Mouse (Mus musculus) liver, embryonic 16.5 days (tissue): ENCODE data around the gene Med12l. TPM values are rescaled to one million over a fixed set of nuclear protein-coding genes. Genes with fewer than 3 reads are reported as not detected.

Experiments
- ATAC-seq: fragments of 200-750 bp; cut with Nextera tagmentation; 2 replicates; pipeline ENCODE4 v1.8.0; 2017; ENCODE audit warnings: low read depth, mild to moderate bottlenecking, moderate number of reproducible peaks, moderate library complexity
- H3K27ac ChIP-seq: fragments of 300-500 bp; sonication (generic); 2 replicates; pipeline ENCODE4 v1.5.1; 2014; ENCODE audit warnings: mild to moderate bottlenecking, low read length
- H3K27me3 ChIP-seq: fragments of 300-500 bp; sonication (generic); 2 replicates; pipeline ENCODE4 v1.6.1; 2014; ENCODE audit warnings: low read depth, low read length, mixed read lengths; ENCODE audit not compliant: control insufficient read depth, insufficient read depth
- H3K36me3 ChIP-seq: fragments of 300-500 bp; sonication (generic); 2 replicates; pipeline ENCODE4 v1.6.1; 2014; ENCODE audit warnings: mild to moderate bottlenecking; ENCODE audit not compliant: control insufficient read depth, insufficient read depth
- H3K4me1 ChIP-seq: fragments of 300-500 bp; sonication (generic); 2 replicates; pipeline ENCODE4 v1.6.1; 2014; ENCODE audit warnings: low read depth, low read length, mixed read lengths; ENCODE audit not compliant: control insufficient read depth
- H3K4me2 ChIP-seq: fragments of 300-500 bp; sonication (generic); 2 replicates; pipeline ENCODE4 v1.6.1; 2014; ENCODE audit warnings: low read depth, low read length, mixed read lengths
- H3K4me3 ChIP-seq: fragments of 300-500 bp; sonication (generic); 2 replicates; pipeline ENCODE4 v1.5.1; 2014; ENCODE audit warnings: low read depth, mild to moderate bottlenecking, low read length
- H3K9ac ChIP-seq: fragments of 300-500 bp; sonication (generic); 2 replicates; pipeline ENCODE4 v1.6.1; 2014; ENCODE audit warnings: low read depth, low read length
- H3K9me3 ChIP-seq: fragments of 300-500 bp; sonication (generic); replicated peaks from 2 replicates; pipeline ENCODE4 v1.6.1; 2016; ENCODE audit warnings: low read length; ENCODE audit not compliant: control insufficient read depth
- WGBS: fragments of 180-500 bp; shearing (Covaris S2); extraction: QIAGEN DNeasy Blood & Tissue Kit; methylation state at CpG from one replicate; pipeline ENCODE4 v1.1.7; 2014; ENCODE audit not compliant: insufficient replicate concordance; 5-methylcytosine and 5-hydroxymethylcytosine counted together
- polyA plus RNA-seq: library from polyadenylated mRNA; unstranded; fragments of >200 nt; fragmentation: Nextera tagmentation; extraction: Ambion mirVana; gene quantifications from 2 replicates; pipeline ENCODE4 v1.2.1, GENCODE M21; 2015

The Med12l gene
- polyA plus RNA-seq, 1 experiment from 2014 or later, result 0.73 TPM

- H3K27ac ChIP-seq, result no peak overlapping the region
- 17% methylated on average over 5 of the region's 5 CpGs for WGBS
- H3K4me2 ChIP-seq, result no peak overlapping the region
- H3K4me1 ChIP-seq, result no peaks in the 10 kb centered on the region; the same call in none of the 2 replicates
- H3K27me3 ChIP-seq, result no peaks in the 10 kb centered on the region
- no peak for ATAC-seq
- no peak overlapping the region for H3K4me3 ChIP-seq
- H3K9ac ChIP-seq, result no peak overlapping the region
- no peaks in the 10 kb centered on the region for H3K9me3 ChIP-seq
- no peaks in the 10 kb centered on the region for H3K36me3 ChIP-seq
These were observed 169.6 kb downstream of the Med12l start for GRCm38 (mm10) chr3:59175234-59175633.

GRCm38 (mm10) chr3:59176871-59177270 is 171.2 kb downstream of the Med12l start:
- ATAC-seq, result no peak
- WGBS, result 51% methylated on average over 5 of the region's 5 CpGs

GRCm38 (mm10) chr3:59181134-59181533 is 175.5 kb downstream of the Med12l start:
- WGBS, result 59% methylated on average over 5 of the region's 5 CpGs
- no peak overlapping the region for H3K9ac ChIP-seq

More at GRCm38 (mm10) chr3:59176871-59177270, 171.2 kb downstream of the Med12l start:
- no peaks in the 10 kb centered on the region for H3K27me3 ChIP-seq
- H3K36me3 ChIP-seq, result no peaks in the 10 kb centered on the region
- no peak overlapping the region for H3K9ac ChIP-seq
- no peaks in the 10 kb centered on the region for H3K9me3 ChIP-seq
- no peaks in the 10 kb centered on the region; the same call in none of the 2 replicates for H3K4me1 ChIP-seq
- H3K4me3 ChIP-seq, result no peak overlapping the region
- no peak overlapping the region for H3K27ac ChIP-seq
- H3K4me2 ChIP-seq, result no peak overlapping the region

GRCm38 (mm10) chr3:59182129-59182528 is 176.5 kb downstream of the Med12l start:
- Histone ChIP-seq H3K27me3 (no peaks in the 10 kb centered on the region), H3K9me3 (no peaks in the 10 kb centered on the region), H3K36me3 (no peaks in the 10 kb centered on the region), H3K4me2 (no peak overlapping the region), H3K4me1 (no peaks in the 10 kb centered on the region; the same call in none of the 2 replicates), H3K4me3 (no peak overlapping the region), H3K27ac (no peak overlapping the region), H3K9ac (no peak overlapping the region)
- no peak for ATAC-seq

More at GRCm38 (mm10) chr3:59181134-59181533, 175.5 kb downstream of the Med12l start:
- Histone ChIP-seq H3K4me2 (no peak overlapping the region), H3K9me3 (no peaks in the 10 kb centered on the region), H3K4me1 (no peaks in the 10 kb centered on the region; the same call in none of the 2 replicates), H3K4me3 (no peak overlapping the region), H3K27me3 (no peaks in the 10 kb centered on the region), H3K36me3 (no peaks in the 10 kb centered on the region), H3K27ac (no peak overlapping the region)
- ATAC-seq, result no peak

GRCm38 (mm10) chr3:59185662-59186061 is 180.0 kb downstream of the Med12l start:
- H3K9ac ChIP-seq, result no peak overlapping the region
- H3K27ac ChIP-seq, result no peak overlapping the region
- no peaks in the 10 kb centered on the region for H3K36me3 ChIP-seq
- no peaks in the 10 kb centered on the region for H3K9me3 ChIP-seq
- ATAC-seq, result no peak
- H3K4me3 ChIP-seq, result no peak overlapping the region
- WGBS, result 68% methylated on average over 4 of the region's 4 CpGs
- no peaks in the 10 kb centered on the region for H3K4me1 ChIP-seq
- H3K27me3 ChIP-seq, result no peaks in the 10 kb centered on the region
- no peak overlapping the region for H3K4me2 ChIP-seq

GRCm38 (mm10) chr3:59187336-59187735 is 181.7 kb downstream of the Med12l start:
- Histone ChIP-seq H3K27ac (no peak overlapping the region), H3K9ac (no peak overlapping the region), H3K4me3 (no peak overlapping the region), H3K4me1 (no peaks in the 10 kb centered on the region), H3K4me2 (no peak overlapping the region), H3K9me3 (no peaks in the 10 kb centered on the region), H3K27me3 (no peaks in the 10 kb centered on the region), H3K36me3 (no peaks in the 10 kb centered on the region)
- ATAC-seq, result no peak
- WGBS, result 57% methylated on average over 4 of the region's 4 CpGs

GRCm38 (mm10) chr3:59191674-59192073 is 186.0 kb downstream of the Med12l start:
- no peak overlapping the region for H3K4me3 ChIP-seq
- H3K9me3 ChIP-seq, result no peaks in the 10 kb centered on the region
- ATAC-seq, result no peak
- no peaks in the 10 kb centered on the region for H3K36me3 ChIP-seq
- no peaks in the 10 kb centered on the region for H3K27me3 ChIP-seq
- H3K9ac ChIP-seq, result no peak overlapping the region
- no peak overlapping the region for H3K4me2 ChIP-seq
- H3K4me1 ChIP-seq, result no peaks in the 10 kb centered on the region
- H3K27ac ChIP-seq, result no peak overlapping the region
- 75% methylated on average over 6 of the region's 6 CpGs for WGBS

- Histone ChIP-seq H3K27me3 (no peaks in the 10 kb centered on the region), H3K4me3 (no peak overlapping the region), H3K9ac (no peak overlapping the region), H3K4me2 (no peak overlapping the region), H3K27ac (no peak overlapping the region), H3K36me3 (no peaks in the 10 kb centered on the region), H3K4me1 (no peaks in the 10 kb centered on the region), H3K9me3 (no peaks in the 10 kb centered on the region)
- no peak for ATAC-seq
- WGBS, result 68% methylated on average over 7 of the region's 7 CpGs
These were observed 188.5 kb downstream of the Med12l start for GRCm38 (mm10) chr3:59194099-59194498.

- Histone ChIP-seq H3K36me3 (no peaks in the 10 kb centered on the region), H3K4me3 (no peak within 1 kb of the TSS)
These were observed 189.3 kb downstream of the Med12l start, which contains the start of gene Gpr87 for GRCm38 (mm10) chr3:59194938-59195337. Gpr87 (minus strand) TSS chr3:59195104.

More at GRCm38 (mm10) chr3:59194938-59195337, 189.3 kb downstream of the Med12l start, which contains the start of gene Gpr87:
- no peaks in the 10 kb centered on the region for H3K4me1 ChIP-seq
- no peak within 1 kb of the TSS for H3K27ac ChIP-seq
- 68% methylated on average over 7 of the region's 7 CpGs for WGBS
- no peak within 1 kb of the TSS for H3K9ac ChIP-seq
- no peaks in the 10 kb centered on the region for H3K9me3 ChIP-seq
- no peak within 1 kb of the TSS for H3K4me2 ChIP-seq
- ATAC-seq, result no peak
- H3K27me3 ChIP-seq, result no peaks in the 10 kb centered on the region
